Mouse (Mus musculus): ENCODE data around the gene Sergef. TPM values are rescaled to one million over a fixed set of nuclear protein-coding genes. Genes with fewer than 3 reads are reported as not detected.

Gene Sergef
- polyA plus RNA-seq, 1 experiment from 2014 or later: 21.1 TPM

DNA sequence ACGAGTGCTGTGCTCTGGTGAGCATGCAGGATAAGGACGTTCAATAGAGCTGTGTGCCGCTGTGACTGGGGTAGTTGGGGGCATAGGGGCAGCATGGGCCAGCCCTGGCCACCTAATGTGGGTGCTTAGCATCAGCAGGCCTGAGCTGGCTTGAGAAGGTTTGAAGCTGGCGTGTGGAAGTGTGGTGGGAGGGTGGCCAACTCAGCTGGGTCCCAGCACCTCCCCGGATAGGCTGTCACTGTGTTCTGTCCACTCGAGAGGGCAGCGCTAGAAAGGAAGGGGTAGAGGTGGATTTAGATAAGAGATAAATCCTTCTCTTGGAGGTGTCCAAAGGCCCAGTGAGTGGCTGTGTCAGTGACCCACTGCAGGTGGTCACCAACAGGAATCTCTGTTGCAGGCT, 222.1 kb downstream of the Sergef start:
- no peak for ATAC-seq (ENCODE audit: low FRiP score, low read depth)
- H3K36me3 ChIP-seq: no peaks in the 10 kb centered on the region
- no peak overlapping the region for H3K27ac ChIP-seq
- no peak overlapping the region for H3K4me2 ChIP-seq (replicated peaks)
- H3K4me1 ChIP-seq: peaks cover 21% of the 10 kb centered on the region
- WGBS: 84% methylated on average over 7 of the region's 7 CpGs
- H3K9me3 ChIP-seq: no peaks in the 10 kb centered on the region
- no peak overlapping the region for H3K4me3 ChIP-seq
- no peak overlapping the region for H3K9ac ChIP-seq
- H3K27me3 ChIP-seq (replicated peaks): no peaks in the 10 kb centered on the region; the same call in 1 of the 2 replicates

DNA sequence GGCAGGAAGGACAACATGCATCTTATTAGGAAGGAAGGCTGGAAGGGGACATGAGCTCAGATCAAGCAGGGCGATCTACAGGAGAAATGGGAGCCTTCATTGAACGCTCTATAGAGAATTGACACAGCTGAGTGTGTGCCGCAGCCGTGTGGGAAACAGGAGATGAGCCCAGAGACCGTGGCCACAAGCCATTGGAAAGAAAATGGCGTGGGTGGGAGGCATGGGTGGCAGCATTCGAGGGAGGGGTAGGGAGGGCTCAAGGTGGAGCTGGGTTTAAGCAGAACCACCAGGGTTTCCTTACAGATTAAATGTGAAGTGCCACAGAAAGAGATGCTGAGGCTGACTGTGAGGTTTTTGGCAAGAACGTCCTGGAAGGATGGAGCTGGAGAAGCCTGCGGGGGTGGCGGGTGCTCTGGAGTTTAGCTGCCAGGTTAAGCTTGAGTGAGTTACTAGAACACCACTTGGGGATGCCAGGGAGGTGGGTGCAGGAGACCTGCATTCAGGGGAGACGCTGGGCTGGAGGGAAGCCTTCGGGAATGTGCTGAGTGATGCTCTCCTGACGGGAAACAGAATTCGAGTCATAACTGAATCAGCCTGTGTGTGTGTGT, 223.7 kb downstream of the Sergef start:
- Histone ChIP-seq H3K4me2 (replicated peaks) (no peak overlapping the region), H3K27me3 (replicated peaks) (no peaks in the 10 kb centered on the region; the same call in 1 of the 2 replicates), H3K27ac (no peak overlapping the region), H3K4me1 (peaks cover 10% of the 10 kb centered on the region; the same call in 1 of the 2 replicates), H3K36me3 (no peaks in the 10 kb centered on the region), H3K9me3 (no peaks in the 10 kb centered on the region), H3K9ac (no peak overlapping the region), H3K4me3 (no peak overlapping the region)
- 77% methylated on average over 14 of the region's 14 CpGs for WGBS
- ATAC-seq (ENCODE audit: low FRiP score, low read depth): no peak

- Histone ChIP-seq H3K4me3 (no peak overlapping the region), H3K36me3 (no peaks in the 10 kb centered on the region), H3K4me1 (peaks cover 10% of the 10 kb centered on the region; the same call in 1 of the 2 replicates), H3K9me3 (no peaks in the 10 kb centered on the region), H3K27me3 (replicated peaks) (no peaks in the 10 kb centered on the region; the same call in 1 of the 2 replicates), H3K27ac (no peak overlapping the region), H3K9ac (no peak overlapping the region), H3K4me2 (replicated peaks) (no peak overlapping the region)
- no peak for ATAC-seq (ENCODE audit: low FRiP score, low read depth)
- WGBS: 68% methylated on average over 6 of the region's 6 CpGs
These were observed 225.5 kb downstream of the Sergef start for GRCm38 (mm10) chr7:46413959-46414725.

DNA sequence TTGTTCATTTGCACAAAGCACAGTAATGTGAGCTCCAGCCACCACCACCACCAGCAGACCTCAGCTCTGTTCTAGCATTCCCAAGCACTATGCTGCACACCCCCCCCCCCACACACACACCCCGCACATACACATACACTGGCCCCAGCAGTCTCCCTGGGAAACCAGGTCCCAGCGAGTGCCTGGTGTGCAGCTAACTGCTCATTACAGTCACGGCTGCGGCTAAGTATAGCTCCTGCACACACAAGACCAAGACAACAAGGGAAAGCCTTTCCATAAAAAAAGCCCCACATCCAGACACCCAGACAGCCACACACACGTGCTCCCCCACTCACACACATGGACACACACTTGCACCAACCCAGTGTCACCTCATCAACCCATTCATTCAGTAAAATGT, 226.8 kb downstream of the Sergef start:
- H3K36me3 ChIP-seq: no peaks in the 10 kb centered on the region
- no peak for ATAC-seq (ENCODE audit: low FRiP score, low read depth)
- peaks cover 4% of the 10 kb centered on the region; the same call in 1 of the 2 replicates for H3K4me1 ChIP-seq
- no peaks in the 10 kb centered on the region; the same call in 1 of the 2 replicates for H3K27me3 ChIP-seq (replicated peaks)
- 75% methylated on average over 5 of the region's 5 CpGs for WGBS
- H3K4me3 ChIP-seq: no peak overlapping the region
- H3K4me2 ChIP-seq (replicated peaks): no peak overlapping the region
- no peaks in the 10 kb centered on the region for H3K9me3 ChIP-seq
- no peak overlapping the region for H3K27ac ChIP-seq
- no peak overlapping the region for H3K9ac ChIP-seq

GRCm38 (mm10) chr7:46410727-46411126, 228.9 kb downstream of the Sergef start:
- Histone ChIP-seq H3K9me3 (no peaks in the 10 kb centered on the region), H3K4me1 (no peaks in the 10 kb centered on the region), H3K9ac (no peak overlapping the region), H3K4me3 (no peak overlapping the region), H3K36me3 (no peaks in the 10 kb centered on the region), H3K27me3 (replicated peaks) (no peaks in the 10 kb centered on the region; the same call in 1 of the 2 replicates), H3K4me2 (replicated peaks) (no peak overlapping the region), H3K27ac (no peak overlapping the region)
- no peak for ATAC-seq (ENCODE audit: low FRiP score, low read depth)
- 81% methylated on average over 6 of the region's 6 CpGs for WGBS

DNA sequence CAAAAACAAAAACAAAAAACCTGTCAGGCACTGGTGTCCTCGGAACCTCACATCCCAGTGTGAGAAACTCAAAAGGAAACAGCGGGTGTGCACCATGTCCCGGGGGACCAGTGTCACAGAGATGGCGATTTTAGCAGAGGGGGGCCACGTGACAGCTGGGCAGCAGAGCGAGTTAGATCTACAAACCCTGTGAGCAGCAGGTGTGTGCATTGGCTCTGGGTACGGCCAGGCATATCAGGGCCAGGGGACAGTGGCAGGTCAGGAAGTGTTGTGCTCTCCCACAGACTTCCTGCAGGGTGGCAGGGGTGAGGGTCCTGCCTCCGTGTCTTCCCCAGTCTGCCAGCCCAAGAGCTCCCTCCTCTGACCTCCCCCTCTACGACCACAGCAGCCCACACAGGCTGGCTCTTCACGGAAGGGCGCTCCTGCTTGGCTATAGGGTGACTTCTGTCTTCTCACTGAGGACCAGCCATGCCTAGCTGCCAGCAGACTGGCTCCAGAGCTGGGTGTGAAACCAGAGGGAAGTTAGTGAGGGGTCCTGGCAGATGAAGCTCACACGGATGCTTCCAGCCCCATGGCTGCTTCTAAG, 230.3 kb downstream of the Sergef start:
- ATAC-seq (ENCODE audit: low FRiP score, low read depth): no peak
- H3K36me3 ChIP-seq: no peaks in the 10 kb centered on the region
- H3K9ac ChIP-seq: no peak overlapping the region
- no peaks in the 10 kb centered on the region for H3K9me3 ChIP-seq
- H3K4me3 ChIP-seq: no peak overlapping the region
- WGBS: 47% methylated on average over 12 of the region's 12 CpGs
- H3K27me3 ChIP-seq (replicated peaks): peaks cover 3% of the 10 kb centered on the region; the same call in 1 of the 2 replicates
- no peak overlapping the region for H3K27ac ChIP-seq
- no peak overlapping the region for H3K4me2 ChIP-seq (replicated peaks)
- no peaks in the 10 kb centered on the region for H3K4me1 ChIP-seq

GRCm38 (mm10) chr7:46408606-46409005, 231.0 kb downstream of the Sergef start:
- no peak overlapping the region for H3K27ac ChIP-seq
- no peaks in the 10 kb centered on the region for H3K36me3 ChIP-seq
- 89% methylated on average over 9 of the region's 9 CpGs for WGBS

DNA sequence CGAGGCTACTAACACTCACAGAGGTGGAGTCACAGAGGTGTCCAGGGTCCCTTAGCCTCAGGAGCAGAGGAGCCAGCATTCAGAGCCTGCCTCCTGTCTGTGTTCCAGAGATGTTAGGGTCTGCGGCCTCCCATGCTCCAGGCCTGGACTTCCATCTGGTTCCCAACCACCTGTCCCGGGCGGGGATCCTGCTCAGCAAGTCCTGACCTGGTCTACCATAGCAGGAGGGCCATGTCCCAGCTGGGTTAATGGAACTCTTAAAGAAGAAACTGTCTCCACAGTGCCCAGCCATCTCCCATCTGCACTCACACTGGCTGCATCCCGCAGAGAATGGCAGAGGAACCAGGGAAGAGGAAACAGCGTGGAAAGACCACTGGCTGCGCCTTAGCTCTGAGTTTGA, 234.9 kb downstream of the Sergef start:
- no peaks in the 10 kb centered on the region for H3K9me3 ChIP-seq
- no peak overlapping the region for H3K4me2 ChIP-seq (replicated peaks)
- peaks cover 8% of the 10 kb centered on the region for H3K4me1 ChIP-seq
- no peak overlapping the region for H3K9ac ChIP-seq
- H3K36me3 ChIP-seq: no peaks in the 10 kb centered on the region
- WGBS: 82% methylated on average over 7 of the region's 7 CpGs
- H3K27ac ChIP-seq: no peak overlapping the region
- peaks cover 7% of the 10 kb centered on the region; the same call in 1 of the 2 replicates for H3K27me3 ChIP-seq (replicated peaks)
- ATAC-seq (ENCODE audit: low FRiP score, low read depth): no peak
- no peak overlapping the region for H3K4me3 ChIP-seq

More at GRCm38 (mm10) chr7:46408606-46409005, 231.0 kb downstream of the Sergef start:
- no peak overlapping the region for H3K4me3 ChIP-seq
- H3K27me3 ChIP-seq (replicated peaks): peaks cover 3% of the 10 kb centered on the region; the same call in 1 of the 2 replicates
- H3K4me2 ChIP-seq (replicated peaks): no peak overlapping the region
- H3K9ac ChIP-seq: no peak overlapping the region
- ATAC-seq (ENCODE audit: low FRiP score, low read depth): no peak
- no peaks in the 10 kb centered on the region for H3K4me1 ChIP-seq
- H3K9me3 ChIP-seq: no peaks in the 10 kb centered on the region

GRCm38 (mm10) chr7:46403616-46404485, 235.8 kb downstream of the Sergef start:
- WGBS: 83% methylated on average over 15 of the region's 15 CpGs
- Histone ChIP-seq H3K9ac (no peak overlapping the region), H3K27me3 (replicated peaks) (peaks cover 16% of the 10 kb centered on the region), H3K4me3 (no peak overlapping the region), H3K9me3 (no peaks in the 10 kb centered on the region), H3K4me1 (peaks cover 13% of the 10 kb centered on the region), H3K36me3 (no peaks in the 10 kb centered on the region), H3K27ac (no peak overlapping the region), H3K4me2 (replicated peaks) (no peak overlapping the region)
- no peak for ATAC-seq (ENCODE audit: low FRiP score, low read depth)

GRCm38 (mm10) chr7:46401371-46402180, 238.0 kb downstream of the Sergef start:
- H3K36me3 ChIP-seq: no peaks in the 10 kb centered on the region
- whole genome bisulfite sequencing: 77% methylated on average over 3 of the region's 3 CpGs
- H3K9me3 ChIP-seq: no peaks in the 10 kb centered on the region
- peak overlapping the region; percentile 77; the same call in 1 of the 2 replicates for H3K4me2 ChIP-seq (replicated peaks)
- no peak overlapping the region for H3K27ac ChIP-seq
- H3K9ac ChIP-seq: no peak overlapping the region
- H3K27me3 ChIP-seq (replicated peaks): peaks cover 38% of the 10 kb centered on the region
- peaks cover 34% of the 10 kb centered on the region for H3K4me1 ChIP-seq
- H3K4me3 ChIP-seq: no peak overlapping the region
- ATAC-seq (ENCODE audit: low FRiP score, low read depth): no peak

- Histone ChIP-seq H3K4me1 (peaks cover 44% of the 10 kb centered on the region), H3K36me3 (no peaks in the 10 kb centered on the region), H3K9ac (no peak overlapping the region), H3K9me3 (no peaks in the 10 kb centered on the region), H3K4me3 (0 out of 2 replicates have a peak overlapping the region, but pooled peaks have one; percentile 0), H3K27me3 (replicated peaks) (peaks cover 48% of the 10 kb centered on the region), H3K27ac (no peak overlapping the region), H3K4me2 (replicated peaks) (peak overlapping the region; percentile 77)
- WGBS: 44% methylated on average over 8 of the region's 8 CpGs
- no peak for ATAC-seq (ENCODE audit: low FRiP score, low read depth)
These were observed 239.3 kb downstream of the Sergef start for GRCm38 (mm10) chr7:46400346-46400745.
